Mouse (Mus musculus) bone marrow macrophage, adult 2 months (primary cell): ENCODE results near the gene Hbb-bh2.

Experiments used
- CTCF ChIP-seq: IDR thresholded peaks from 2 replicates; pipeline ENCODE4 v1.5.1; 2012; ENCODE audit warnings: low read depth, mild to moderate bottlenecking, low read length, moderate library complexity
- POLR2A ChIP-seq: IDR thresholded peaks from 2 replicates; pipeline ENCODE4 v1.6.1; 2012; ENCODE audit warnings: mild to moderate bottlenecking, low read depth, low read length, borderline replicate concordance

- TF ChIP-seq POLR2A = no peak
- no peak for TF ChIP-seq CTCF
Measured at GRCm38 (mm10) chr7:103865716-103866115, 25.4 kb upstream of the Hbb-bh2 start.
